8 mouse cellular contexts compared by ENCODE assay signal in the genomic region with DNA sequence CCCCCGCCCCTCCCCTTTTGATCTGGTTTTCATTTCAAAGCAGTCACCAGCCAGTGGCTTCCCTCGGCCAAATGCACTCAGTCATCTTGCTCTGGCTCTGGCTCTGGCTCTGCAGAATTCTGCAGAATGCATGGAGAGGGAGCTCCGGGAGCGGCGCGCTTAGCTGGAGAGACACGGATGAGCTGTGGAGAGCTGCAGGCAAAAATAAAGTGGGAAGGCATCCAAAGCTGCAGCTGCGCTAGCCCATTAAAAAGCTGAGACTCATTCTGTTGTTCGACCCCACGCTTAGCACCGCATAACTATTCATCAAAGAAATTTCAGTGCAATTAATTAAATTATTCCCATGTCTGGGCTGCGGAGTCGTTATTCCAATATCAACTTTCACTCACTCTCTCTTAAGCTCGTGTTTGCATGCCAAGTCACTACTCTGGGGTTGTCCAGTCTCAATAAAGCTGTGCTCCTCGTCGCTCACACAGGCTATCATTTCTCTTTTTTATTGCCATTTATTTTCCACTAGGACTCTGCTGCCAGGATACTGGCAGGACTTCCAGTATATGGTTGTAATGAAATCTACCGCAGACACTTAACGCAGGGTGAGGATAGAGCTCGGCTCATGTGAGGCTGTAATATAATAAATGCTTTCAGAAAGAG.
A peak's percentile ranks its signal among the peaks of the same experiment; 100 is the strongest.
DNase-seq lines count a peak whose midpoint lies in the region; ATAC-seq and TF ChIP-seq lines count a peak whose summit lies in the region.

No protein-coding gene starts in this region.

- H3K27me3 ChIP-seq in forebrain, embryonic 11.5 days (ENCODE audit: control insufficient read depth, insufficient read depth, low read length) = peaks cover 2% of the 10 kb centered on the region; the same call in 1 of the 2 replicates
- H3K27me3 ChIP-seq in heart, embryonic 11.5 days (ENCODE audit: control insufficient read depth, insufficient read depth, low read length) = no peaks in the 10 kb centered on the region
- no peaks in the 10 kb centered on the region for H3K27me3 ChIP-seq in kidney, postnatal 0 days (ENCODE audit: insufficient read depth, low read length)
- peaks cover 14% of the 10 kb centered on the region for H3K27me3 ChIP-seq in limb, embryonic 14.5 days (ENCODE audit: control insufficient read depth, insufficient read depth, low read length)
- no peaks in the 10 kb centered on the region for H3K27me3 ChIP-seq in thymus, adult 2 months (ENCODE audit: control insufficient read depth, insufficient read depth, low read length)

- no peak overlapping the region for H3K9ac ChIP-seq in forebrain, embryonic 11.5 days (ENCODE audit: low read length)
- no peak overlapping the region for H3K9ac ChIP-seq in heart, embryonic 11.5 days (ENCODE audit: low read depth, low read length)
- no peak overlapping the region for H3K9ac ChIP-seq in kidney, postnatal 0 days (ENCODE audit: low read depth, low read length)
- no peak overlapping the region for H3K9ac ChIP-seq in limb, embryonic 14.5 days (ENCODE audit: low read depth, low read length, severe bottlenecking)

- peak; percentile 18 for DNase-seq in cerebellum, adult 11 months
- DNase-seq in forebrain, embryonic 11.5 days (ENCODE audit: low spot score) = peak; percentile 68
- peak; percentile 89 for DNase-seq in kidney, postnatal 0 days (ENCODE audit: low spot score)
- peak; percentile 89 for DNase-seq in limb, embryonic 14.5 days (ENCODE audit: low spot score)
- peak; percentile 42 for DNase-seq in ovary, postnatal 14 days (ENCODE audit: low spot score)
- no peak for DNase-seq in thymus, adult 2 months

- peak overlapping the region; percentile 34 for H3K4me2 ChIP-seq in forebrain, embryonic 11.5 days (ENCODE audit: low read depth, low read length, severe bottlenecking)
- peak overlapping the region; percentile 44 for H3K4me2 ChIP-seq in heart, embryonic 11.5 days
- H3K4me2 ChIP-seq in kidney, postnatal 0 days (ENCODE audit: low read length) = peak overlapping the region; percentile 30
- H3K4me2 ChIP-seq in limb, embryonic 14.5 days (replicated peaks; ENCODE audit: low read depth, low read length, severe bottlenecking) = peak overlapping the region; percentile 37

- H3K27ac ChIP-seq in forebrain, embryonic 11.5 days (ENCODE audit: low read depth, low read length) = peak overlapping the region; percentile 42; the same call in 1 of the 2 replicates
- no peak overlapping the region for H3K27ac ChIP-seq in heart, embryonic 11.5 days (ENCODE audit: low read depth, low read length)
- no peak overlapping the region for H3K27ac ChIP-seq in kidney, postnatal 0 days
- 0 out of 2 replicates have a peak overlapping the region, but pooled peaks have one; percentile 22 for H3K27ac ChIP-seq in limb, embryonic 14.5 days (replicated peaks; ENCODE audit: low read depth, low read length)
- no peak overlapping the region for H3K27ac ChIP-seq in thymus, adult 2 months (ENCODE audit: control insufficient read depth, insufficient read depth, low read length)

- TF ChIP-seq POLR2A in limb, embryonic 14.5 days (IDR thresholded peaks at IDR 0.05; ENCODE audit: borderline replicate concordance, extremely low read depth, insufficient read depth, insufficient read length) = no peak
- TF ChIP-seq POLR2A in thymus, adult 2 months (IDR thresholded peaks at IDR 0.05; ENCODE audit: control insufficient read depth, extremely low read depth, insufficient read depth, low read length, poor library complexity) = no peak

- 25% methylated on average over 19 of the region's 19 CpGs for WGBS in forebrain, embryonic 11.5 days
- WGBS in heart, embryonic 11.5 days (ENCODE audit: insufficient replicate concordance) = 43% methylated on average over 19 of the region's 19 CpGs
- 14% methylated on average over 19 of the region's 19 CpGs for WGBS in kidney, postnatal 0 days
- WGBS in limb, embryonic 14.5 days = 7% methylated on average over 19 of the region's 19 CpGs
- 81% methylated on average over 19 of the region's 19 CpGs for WGBS in thymus, adult 2 months

- H3K9me3 ChIP-seq in forebrain, embryonic 11.5 days (ENCODE audit: control insufficient read depth, low read length) = no peaks in the 10 kb centered on the region
- 0 out of 2 replicates have a peak, but pooled peaks cover 3% of the 10 kb centered on the region for H3K9me3 ChIP-seq in heart, embryonic 11.5 days (replicated peaks; ENCODE audit: control insufficient read depth, low read length)
- no peaks in the 10 kb centered on the region for H3K9me3 ChIP-seq in kidney, postnatal 0 days (replicated peaks; ENCODE audit: low read length)
- no peaks in the 10 kb centered on the region; the same call in 1 of the 2 replicates for H3K9me3 ChIP-seq in limb, embryonic 14.5 days (ENCODE audit: control insufficient read depth, low read length)

- no peak for TF ChIP-seq CTCF in kidney, postnatal 0 days (IDR thresholded peaks at IDR 0.05; ENCODE audit: low read depth)
- TF ChIP-seq CTCF in thymus, adult 2 months (IDR thresholded peaks at IDR 0.05; ENCODE audit: borderline replicate concordance, control insufficient read depth, extremely low read depth, insufficient read depth, low read length, poor library complexity) = no peak

- no peak overlapping the region for H3K4me3 ChIP-seq in forebrain, embryonic 11.5 days (ENCODE audit: low read depth, low read length)
- no peak overlapping the region for H3K4me3 ChIP-seq in heart, embryonic 11.5 days (ENCODE audit: low read depth, low read length)
- 0 out of 2 replicates have a peak overlapping the region, but pooled peaks have one; percentile 4 for H3K4me3 ChIP-seq in kidney, postnatal 0 days (replicated peaks; ENCODE audit: low read depth, low read length)
- no peak overlapping the region for H3K4me3 ChIP-seq in limb, embryonic 14.5 days (replicated peaks; ENCODE audit: low read length)
- H3K4me3 ChIP-seq in thymus, adult 2 months (ENCODE audit: control insufficient read depth, insufficient read depth, low read length) = no peak overlapping the region

- no peak for ATAC-seq in cerebellum, adult (ENCODE audit: insufficient number of reproducible peaks, low FRiP score, low TSS enrichment)
- peak; percentile 54 for ATAC-seq in forebrain, embryonic 11.5 days (replicated peaks; ENCODE audit: low FRiP score)
- ATAC-seq in heart, embryonic 11.5 days (replicated peaks; ENCODE audit: insufficient number of reproducible peaks, low FRiP score, low TSS enrichment) = peak; percentile 10; the same call in 1 of the 2 replicates
- ATAC-seq in kidney, postnatal 0 days (replicated peaks; ENCODE audit: low FRiP score, low read depth) = no peak; the same call in 1 of the 2 replicates
- ATAC-seq in limb, embryonic 14.5 days (ENCODE audit: low FRiP score, low read depth) = peak; percentile 85

- peaks cover 22% of the 10 kb centered on the region for H3K4me1 ChIP-seq in forebrain, embryonic 11.5 days (replicated peaks; ENCODE audit: control insufficient read depth, insufficient read depth, low read length)
- H3K4me1 ChIP-seq in heart, embryonic 11.5 days (ENCODE audit: control insufficient read depth, insufficient read depth, low read length) = peaks cover 23% of the 10 kb centered on the region
- H3K4me1 ChIP-seq in kidney, postnatal 0 days (replicated peaks; ENCODE audit: insufficient read depth, low read length) = peaks cover 30% of the 10 kb centered on the region
- H3K4me1 ChIP-seq in limb, embryonic 14.5 days (ENCODE audit: control insufficient read depth, insufficient read depth, low read length) = peaks cover 32% of the 10 kb centered on the region
- no peaks in the 10 kb centered on the region for H3K4me1 ChIP-seq in thymus, adult 2 months (replicated peaks; ENCODE audit: control insufficient read depth, insufficient read depth, low read length)

- H3K36me3 ChIP-seq in forebrain, embryonic 11.5 days (ENCODE audit: control insufficient read depth, insufficient read depth, low read length) = no peaks in the 10 kb centered on the region
- H3K36me3 ChIP-seq in heart, embryonic 11.5 days (ENCODE audit: control insufficient read depth, insufficient read depth, low read length) = no peaks in the 10 kb centered on the region
- H3K36me3 ChIP-seq in kidney, postnatal 0 days (ENCODE audit: insufficient read depth, low read length) = no peaks in the 10 kb centered on the region
- no peaks in the 10 kb centered on the region for H3K36me3 ChIP-seq in limb, embryonic 14.5 days (ENCODE audit: control insufficient read depth, insufficient read depth, low read length)
- H3K36me3 ChIP-seq in thymus, adult 2 months (ENCODE audit: control insufficient read depth, insufficient read depth, low read length) = no peaks in the 10 kb centered on the region

Comparison
In these comparisons a context has a peak if more than half of its experiments do, and no peak if none do; other contexts are left out.
1. ATAC-seq: peak in forebrain, embryonic 11.5 days (single experiment), heart, embryonic 11.5 days (single experiment) and limb, embryonic 14.5 days (single experiment); none in cerebellum, adult (single experiment) and kidney, postnatal 0 days (single experiment).
2. H3K27ac ChIP-seq: peak in forebrain, embryonic 11.5 days (single experiment) and limb, embryonic 14.5 days (single experiment); none in heart, embryonic 11.5 days (single experiment), kidney, postnatal 0 days (single experiment) and thymus, adult 2 months (single experiment).
3. Peak in every context shown above with its lines, with median percentiles within 50 percentile points of each other: H3K4me2 ChIP-seq.